Mouse (Mus musculus) embryonic facial prominence, embryonic 12.5 days (tissue): Measurements from ENCODE around the gene Pnpla3. TPM values are rescaled to one million over a fixed set of nuclear protein-coding genes. Genes with fewer than 3 reads are reported as not detected.

ENCODE experiments used
- microRNA-seq: library from miRNA; unstranded; fragments of <30 nt; microRNA quantifications from one replicate; pipeline ENCODE4, GENCODE M21; 2017
- polyA plus RNA-seq: library from polyadenylated mRNA; unstranded; fragments of >200 nt; fragmentation: Nextera tagmentation; extraction: Ambion mirVana; gene quantifications from 2 replicates; pipeline ENCODE4 v1.2.1, GENCODE M21; 2016

Gene Pnpla3
- polyA plus RNA-seq, 1 experiment from 2014 or later, result 1.3 TPM

Small RNAs within 50 kb of the gene (microRNA-seq; reads per million reads assigned to microRNA genes)
- gene Mir6392, result not detected

Other genes starting within 250 kb of the Pnpla3 start
- gene Efcab6, start 102.5 kb upstream of the Pnpla3 start, polyA plus RNA-seq, result 0.20 and 0.45 TPM in 2 replicates
- 13.1 and 15.3 TPM in 2 replicates for gene Sult4a1, start 62.1 kb upstream of the Pnpla3 start, polyA plus RNA-seq
- gene Pnpla5, start 44.7 kb upstream of the Pnpla3 start, polyA plus RNA-seq, result not detected in 2 replicates
- 108 and 116 TPM in 2 replicates for gene Samm50, start 24.4 kb downstream of the Pnpla3 start, polyA plus RNA-seq
- 4.3 and 6.0 TPM in 2 replicates for gene Parvb, start 64.2 kb downstream of the Pnpla3 start, polyA plus RNA-seq
- 1.1 and 1.2 TPM in 2 replicates for gene Parvg, start 156.2 kb downstream of the Pnpla3 start, polyA plus RNA-seq